ENCODE assay signal across 10 mouse cellular contexts in genomic region chr1:66388561-66388960, GRCm38 (mm10).
DNase-seq lines count a peak whose midpoint lies in the region; ATAC-seq and TF ChIP-seq lines count a peak whose summit lies in the region.
"Had no signal": no experiment of that assay in that cellular context is flagged by ENCODE, and none has a peak within 500 bp of the region (broad histone marks: within the 10 kb centered on the region; RNA-seq: fewer than 3 reads in every experiment).

No protein-coding gene starts in this region.

- H3K36me3 ChIP-seq in forebrain, embryonic 16.5 days (ENCODE audit: control insufficient read depth, insufficient read depth): no peaks in the 10 kb centered on the region
- no peaks in the 10 kb centered on the region for H3K36me3 ChIP-seq in midbrain, embryonic 14.5 days (ENCODE audit: control insufficient read depth, insufficient read depth, low read length)
- H3K36me3 ChIP-seq: liver, embryonic 13.5 days had no signal

- H3K4me1 ChIP-seq in forebrain, embryonic 16.5 days (replicated peaks; ENCODE audit: control insufficient read depth, insufficient read depth, low read length): peaks cover 28% of the 10 kb centered on the region
- H3K4me1 ChIP-seq in midbrain, embryonic 14.5 days (ENCODE audit: control insufficient read depth, insufficient read depth, low read length): peaks cover 54% of the 10 kb centered on the region
- H3K4me1 ChIP-seq: liver, embryonic 13.5 days had no signal

- H3K9ac ChIP-seq in forebrain, embryonic 16.5 days (replicated peaks; ENCODE audit: low read depth, low read length): peak overlapping the region; percentile 42; the same call in 1 of the 2 replicates
- peak overlapping the region; percentile 40; the same call in 1 of the 2 replicates for H3K9ac ChIP-seq in midbrain, embryonic 14.5 days (replicated peaks; ENCODE audit: low read length)
- H3K9ac ChIP-seq: liver, embryonic 13.5 days had no signal

- intact Hi-C loops in gastrocnemius, adult 2 months (cut with DNase I): no loop called here
- intact Hi-C loops in heart, postnatal 14 days (cut with DNase I): no loop called here

- peak; percentile 1 for DNase-seq in NIH3T3 (ENCODE audit: low read depth)
- peak; percentile 36 for DNase-seq in cerebellum, adult 11-12 months
- peak; percentile 76 for DNase-seq in midbrain, embryonic 14.5 days
- DNase-seq in kidney, adult 11 months: no peak
- no peak for DNase-seq in gastrocnemius, adult 2 months
- DNase-seq in heart, postnatal 14 days: no peak
- DNase-seq: liver, embryonic 13.5 days; thymus, adult 2 months had no signal

- TF ChIP-seq CTCF in gastrocnemius, adult 2 months (IDR thresholded peaks at IDR 0.05): no peak

- 0 out of 2 replicates have a peak, but pooled peaks have one; percentile 13 for ATAC-seq in forebrain, embryonic 16.5 days
- peak; percentile 67 for ATAC-seq in midbrain, embryonic 14.5 days (ENCODE audit: low FRiP score, low TSS enrichment)
- ATAC-seq: Patski had no signal

- H3K4me3 ChIP-seq in forebrain, embryonic 16.5 days (replicated peaks; ENCODE audit: low read length): peak overlapping the region; percentile 17; the same call in 1 of the 2 replicates
- peak overlapping the region; percentile 7 for H3K4me3 ChIP-seq in midbrain, embryonic 14.5 days (replicated peaks; ENCODE audit: low read depth, low read length)
- H3K4me3 ChIP-seq in gastrocnemius, adult 2 months: no peak overlapping the region
- H3K4me3 ChIP-seq: liver, embryonic 13.5 days had no signal

- 13% methylated on average over 8 of the region's 8 CpGs for WGBS in forebrain, embryonic 16.5 days
- 6% methylated on average over 8 of the region's 8 CpGs for WGBS in midbrain, embryonic 14.5 days

- H3K9me3 ChIP-seq in forebrain, embryonic 16.5 days (ENCODE audit: control insufficient read depth, low read length): no peaks in the 10 kb centered on the region
- H3K9me3 ChIP-seq in midbrain, embryonic 14.5 days (ENCODE audit: control insufficient read depth, low read length): no peaks in the 10 kb centered on the region
- H3K9me3 ChIP-seq: liver, embryonic 13.5 days had no signal

- no peaks in the 10 kb centered on the region for H3K27me3 ChIP-seq in forebrain, embryonic 16.5 days (replicated peaks; ENCODE audit: control insufficient read depth, insufficient read depth, low read length)
- no peaks in the 10 kb centered on the region for H3K27me3 ChIP-seq in midbrain, embryonic 14.5 days (ENCODE audit: control insufficient read depth, insufficient read depth, low read length)
- H3K27me3 ChIP-seq: liver, embryonic 13.5 days; Patski had no signal

- peak overlapping the region; percentile 45 for H3K4me2 ChIP-seq in forebrain, embryonic 16.5 days (ENCODE audit: low read length)
- peak overlapping the region; percentile 48 for H3K4me2 ChIP-seq in midbrain, embryonic 14.5 days (ENCODE audit: low read length)
- H3K4me2 ChIP-seq: liver, embryonic 13.5 days had no signal

- peak overlapping the region; percentile 41 for H3K27ac ChIP-seq in forebrain, embryonic 16.5 days (ENCODE audit: low read length)
- peak overlapping the region; percentile 69 for H3K27ac ChIP-seq in midbrain, embryonic 14.5 days (replicated peaks; ENCODE audit: low read depth, low read length)
- H3K27ac ChIP-seq in gastrocnemius, adult 2 months: no peak overlapping the region
- H3K27ac ChIP-seq: liver, embryonic 13.5 days had no signal

Comparison
In these comparisons a context has a peak if more than half of its experiments do, and no peak if none do; other contexts are left out.
1. DNase-seq: peak in NIH3T3 (single experiment), cerebellum, adult 11-12 months (single experiment) and midbrain, embryonic 14.5 days (single experiment); none in kidney, adult 11 months (single experiment), gastrocnemius, adult 2 months (single experiment) and heart, postnatal 14 days (0 of 2).